ENCODE assay signal across 9 mouse cellular contexts in the genomic region with DNA sequence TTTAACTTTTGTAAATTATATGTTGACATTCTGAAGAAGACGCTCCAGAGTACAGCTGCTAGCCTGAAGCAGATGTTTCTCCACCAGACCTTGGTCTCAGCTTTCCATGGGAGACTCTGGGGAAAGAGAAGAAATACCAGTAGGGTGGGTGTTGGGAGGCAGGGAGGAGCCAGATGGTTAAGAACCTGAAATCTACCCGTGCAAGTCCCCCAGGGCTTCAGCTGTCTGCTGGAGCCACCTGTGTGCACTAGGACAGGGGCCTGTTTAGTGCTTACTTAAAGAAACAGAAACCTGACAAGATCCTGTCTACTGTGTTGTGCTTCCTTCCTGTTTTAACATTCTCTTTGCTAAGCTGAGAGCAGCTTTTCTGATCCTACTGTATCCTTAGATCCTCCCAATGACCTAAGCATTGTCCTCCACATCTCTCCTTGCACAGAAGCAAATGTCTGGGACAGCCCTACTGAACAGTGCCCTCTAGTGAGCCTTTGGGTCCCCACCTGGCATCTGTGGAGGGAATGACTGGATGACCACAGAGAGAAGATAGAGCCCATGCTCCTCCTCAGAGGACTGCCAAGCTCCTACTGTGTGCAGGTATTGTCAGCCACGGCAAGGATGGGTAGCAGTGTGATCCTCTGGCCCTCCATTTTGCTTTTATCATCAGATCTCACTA.
DNase-seq lines count a peak whose midpoint lies in the region; ATAC-seq and TF ChIP-seq lines count a peak whose summit lies in the region.
"Had no signal": no experiment of that assay in that cellular context is flagged by ENCODE, and none has a peak within 500 bp of the region (broad histone marks: within the 10 kb centered on the region; RNA-seq: fewer than 3 reads in every experiment).

No protein-coding gene starts in this region.

- ATAC-seq in limb, embryonic 15.5 days (ENCODE audit: insufficient number of reproducible peaks, low FRiP score, low TSS enrichment, low read depth) = no peak

- H3K9ac ChIP-seq in ES-Bruce4 (ENCODE audit: low read depth, poor library complexity, severe bottlenecking) = no peak overlapping the region
- no peak overlapping the region for H3K9ac ChIP-seq in limb, embryonic 15.5 days
- H3K9ac ChIP-seq: embryonic facial prominence, embryonic 12.5 days had no signal

- peaks cover 14% of the 10 kb centered on the region for H3K9me3 ChIP-seq in ES-Bruce4 (replicated peaks; ENCODE audit: control insufficient read depth, insufficient read depth, low read length, poor library complexity, severe bottlenecking)
- H3K9me3 ChIP-seq in limb, embryonic 15.5 days = no peaks in the 10 kb centered on the region
- H3K9me3 ChIP-seq: embryonic facial prominence, embryonic 12.5 days had no signal

- no peak for TF ChIP-seq EP300 in ES-Bruce4 (IDR thresholded peaks at IDR 0.05; ENCODE audit: insufficient read depth, low read depth, low read length)

- TF ChIP-seq CTCF in left cerebral cortex, adult 2 months (IDR thresholded peaks at IDR 0.05) = peak; percentile 62
- TF ChIP-seq CTCF in ES-Bruce4 (IDR thresholded peaks at IDR 0.05; ENCODE audit: low read depth, low read length) = peak; percentile 76

- 44% methylated on average over 3 of the region's 3 CpGs for WGBS in limb, embryonic 15.5 days

- H3K4me2 ChIP-seq in limb, embryonic 15.5 days = no peak overlapping the region
- H3K4me2 ChIP-seq: embryonic facial prominence, embryonic 12.5 days had no signal

- no peaks in the 10 kb centered on the region for H3K4me1 ChIP-seq in ES-Bruce4 (ENCODE audit: control insufficient read depth, insufficient read depth, low read length)
- no peaks in the 10 kb centered on the region for H3K4me1 ChIP-seq in limb, embryonic 15.5 days

- no peak for TF ChIP-seq POLR2A in ES-Bruce4 (IDR thresholded peaks at IDR 0.05; ENCODE audit: insufficient read depth, low read length)

- H3K4me3 ChIP-seq in left cerebral cortex, adult 2 months = no peak overlapping the region
- no peak overlapping the region for H3K4me3 ChIP-seq in ES-Bruce4 (ENCODE audit: low read depth, low read length)
- no peak overlapping the region for H3K4me3 ChIP-seq in limb, embryonic 15.5 days
- H3K4me3 ChIP-seq: embryonic facial prominence, embryonic 12.5 days had no signal

- intact Hi-C loops in left cerebral cortex, adult 2 months (cut with DNase I) = loop anchor here (2.0 kb wide), 1 partner anchor 112 kb away; no protein-coding TSS in a partner anchor

- DNase-seq in left cerebral cortex, adult 2 months (ENCODE audit: extremely low spot score in 1 of 2, low spot score in 2 of 2) = no peak
- DNase-seq in left cerebral cortex, adult 8-10 months (ENCODE audit: low spot score in 2 of 2) = no peak
- peak; percentile 70 to 79 for DNase-seq in adrenal gland, postnatal 36 days
- peak; percentile 41 for DNase-seq in gastrocnemius, postnatal 10 days
- DNase-seq in thymus, postnatal 14 days = peak; percentile 20
- DNase-seq in layer of hippocampus, adult 11-12 months (ENCODE audit: low spot score) = no peak

- no peak overlapping the region for H3K27ac ChIP-seq in left cerebral cortex, adult 2 months
- no peak overlapping the region for H3K27ac ChIP-seq in ES-Bruce4 (ENCODE audit: insufficient read depth, low read length)
- 0 out of 2 replicates have a peak overlapping the region, but pooled peaks have one; percentile 1 for H3K27ac ChIP-seq in limb, embryonic 15.5 days
- H3K27ac ChIP-seq: embryonic facial prominence, embryonic 12.5 days had no signal

- no peaks in the 10 kb centered on the region for H3K36me3 ChIP-seq in ES-Bruce4 (ENCODE audit: control insufficient read depth, insufficient read depth, low read length, poor library complexity, severe bottlenecking)
- no peaks in the 10 kb centered on the region for H3K36me3 ChIP-seq in limb, embryonic 15.5 days
- H3K36me3 ChIP-seq: embryonic facial prominence, embryonic 12.5 days had no signal

- no peaks in the 10 kb centered on the region for H3K27me3 ChIP-seq in ES-Bruce4 (ENCODE audit: control insufficient read depth, insufficient read depth, low read length, poor library complexity, severe bottlenecking)
- no peaks in the 10 kb centered on the region for H3K27me3 ChIP-seq in limb, embryonic 15.5 days
- H3K27me3 ChIP-seq: embryonic facial prominence, embryonic 12.5 days had no signal

Comparison
In these comparisons a context has a peak if more than half of its experiments do, and no peak if none do; other contexts are left out.
1. DNase-seq: peak in adrenal gland, postnatal 36 days (2 of 2), gastrocnemius, postnatal 10 days (single experiment) and thymus, postnatal 14 days (single experiment); none in left cerebral cortex, adult 2 months (0 of 2), left cerebral cortex, adult 8-10 months (0 of 2) and layer of hippocampus, adult 11-12 months (single experiment).